Mouse (Mus musculus): ENCODE data around the gene Fev. TPM values are rescaled to one million over a fixed set of nuclear protein-coding genes. Genes with fewer than 3 reads are reported as not detected.
A peak's percentile ranks its signal among the peaks of the same experiment; 100 is the strongest.

Gene Fev
- polyA plus RNA-seq, 1 experiment from 2014 or later: 0.24 TPM

- no peak overlapping the region for H3K4me3 ChIP-seq (ENCODE audit: low read length)
- H3K4me1 ChIP-seq (ENCODE audit: insufficient read depth, low read length): no peaks in the 10 kb centered on the region
- no peak for ATAC-seq (ENCODE audit: low FRiP score, low TSS enrichment)
- no peaks in the 10 kb centered on the region for H3K9me3 ChIP-seq (ENCODE audit: low read length)
- H3K9ac ChIP-seq (replicated peaks; ENCODE audit: low read length): no peak overlapping the region
- WGBS: 89% methylated on average over 3 of the region's 3 CpGs
- no peak overlapping the region for H3K27ac ChIP-seq (ENCODE audit: low read length)
- no peaks in the 10 kb centered on the region for H3K36me3 ChIP-seq (ENCODE audit: insufficient read depth, low read length)
- no peaks in the 10 kb centered on the region; the same call in 1 of the 2 replicates for H3K27me3 ChIP-seq (ENCODE audit: insufficient read depth, low read length)
- H3K4me2 ChIP-seq (replicated peaks; ENCODE audit: low read depth, low read length): no peak overlapping the region
Observed at GRCm38 (mm10) chr1:74833255-74833654, 52.0 kb downstream of the Fev start.

MicroRNA genes within 50 kb of the gene (microRNA counts, 519-probe panel; counts per million panel counts)
- microRNA mmu-miR-375: 2,588 counts per million, percentile 63 among the panel's probes with 10 or more counts

Small RNAs within 50 kb of the gene (microRNA-seq; reads per million reads assigned to microRNA genes)
- 605 reads per million, percentile 76 among the genes with 10 or more reads in this experiment for gene Mir375

Other genes starting within 250 kb of the Fev start
- 11.8 and 17.8 TPM in 2 replicates for gene Ttll4, start 223.7 kb downstream of the Fev start, polyA plus RNA-seq (2015; fragmentation: Nextera tagmentation; extraction: Ambion mirVana)
- 7.6 and 7.7 TPM in 2 replicates for gene Cyp27a1, start 171.8 kb downstream of the Fev start, polyA plus RNA-seq (2015; fragmentation: Nextera tagmentation; extraction: Ambion mirVana)
- gene Prkag3, start 136.2 kb downstream of the Fev start, polyA plus RNA-seq (2015; fragmentation: Nextera tagmentation; extraction: Ambion mirVana): 0.49 and 0.55 TPM in 2 replicates
- 1.9 and 2.5 TPM in 2 replicates for gene Wnt6, start 113.5 kb downstream of the Fev start, polyA plus RNA-seq (2015; fragmentation: Nextera tagmentation; extraction: Ambion mirVana)
- 0.50 and 0.57 TPM in 2 replicates for gene Wnt10a, start 93.9 kb downstream of the Fev start, polyA plus RNA-seq (2015; fragmentation: Nextera tagmentation; extraction: Ambion mirVana)
- not detected in 2 replicates for gene Cdk5r2, start 30.5 kb downstream of the Fev start, polyA plus RNA-seq (2015; fragmentation: Nextera tagmentation; extraction: Ambion mirVana)
- not detected in 2 replicates for gene Cryba2, start 7.7 kb upstream of the Fev start, polyA plus RNA-seq (2015; fragmentation: Nextera tagmentation; extraction: Ambion mirVana)
- gene Cfap65, start 50.2 kb upstream of the Fev start, polyA plus RNA-seq (2015; fragmentation: Nextera tagmentation; extraction: Ambion mirVana): 0.09 TPM in 1 of 2 replicates, not detected in the other
- 2.4 and 3.4 TPM in 2 replicates for gene Ihh, start 66.3 kb upstream of the Fev start, polyA plus RNA-seq (2015; fragmentation: Nextera tagmentation; extraction: Ambion mirVana)
- 10.0 and 12.1 TPM in 2 replicates for gene Nhej1, start 239.8 kb upstream of the Fev start, polyA plus RNA-seq (2015; fragmentation: Nextera tagmentation; extraction: Ambion mirVana)
- 5.9 and 6.2 TPM in 2 replicates for gene Slc23a3, start 248.5 kb upstream of the Fev start, polyA plus RNA-seq (2015; fragmentation: Nextera tagmentation; extraction: Ambion mirVana)

Measured in kidney, embryonic 16.5 days (tissue).